Mouse (Mus musculus) megakaryocyte, embryonic 14.5 days (primary cell): ENCODE measurements around the gene Ffar2. TPM values are rescaled to one million over a fixed set of nuclear protein-coding genes. Genes with fewer than 3 reads are reported as not detected.
"Not testable (repeated sequence)": the region's sequence is repeated elsewhere in the genome, so short reads cannot be mapped to it uniquely, and the experiment has no call there.

Experiments
- H3K27me3 ChIP-seq: replicated peaks from 2 replicates; pipeline ENCODE3; 2012; ENCODE audit warnings: inconsistent platforms
- H3K36me3 ChIP-seq: replicated peaks from 2 replicates; pipeline ENCODE3; 2012; ENCODE audit warnings: low read length, inconsistent platforms, mixed read lengths
- H3K4me1 ChIP-seq: 2 replicates; pipeline ENCODE4 v1.6.1; 2012; ENCODE audit warnings: inconsistent platforms
- H3K4me3 ChIP-seq: replicated peaks from 2 replicates; pipeline ENCODE3; 2012; ENCODE audit warnings: moderate library complexity, mild to moderate bottlenecking, inconsistent platforms
- H3K9me3 ChIP-seq: 2 replicates; pipeline ENCODE4 v1.6.1; 2012; ENCODE audit warnings: inconsistent platforms
- FLI1 ChIP-seq: IDR thresholded peaks from 2 replicates; pipeline ENCODE4 v1.6.1; 2012; ENCODE audit warnings: low read length, inconsistent platforms, mixed read lengths
- GATA1 ChIP-seq: IDR thresholded peaks from 3 replicates; pipeline ENCODE4 v1.6.1; 2012; ENCODE audit warnings: mixed read lengths, low read length, inconsistent platforms, borderline replicate concordance
- polyA plus RNA-seq: library from polyadenylated mRNA; stranded (reverse); fragments of >175 nt; gene quantifications from 2 replicates; pipeline ENCODE4 v1.2.3, GENCODE M21; 2012; ENCODE audit warnings: low replicate concordance; ENCODE audit not compliant: insufficient read depth

The Ffar2 gene
- polyA plus RNA-seq, 1 experiment: 8.9 TPM

- TF ChIP-seq FLI1 (no peak), GATA1 (no peak)
- Histone ChIP-seq H3K27me3 (no peaks in the 10 kb centered on the region), H3K9me3 (no peaks in the 10 kb centered on the region), H3K4me3 (no peak overlapping the region), H3K4me1 (peaks cover 48% of the 10 kb centered on the region), H3K36me3 (no peaks in the 10 kb centered on the region)
These were observed 23.8 kb upstream of the Ffar2 start for GRCm38 (mm10) chr7:30847386-30847785.

- no peak overlapping the region for H3K4me3 ChIP-seq
- H3K36me3 ChIP-seq: no peaks in the 10 kb centered on the region
- TF ChIP-seq GATA1 (no peak), FLI1 (no peak)
- no peaks in the 10 kb centered on the region for H3K9me3 ChIP-seq
- peaks cover 50% of the 10 kb centered on the region for H3K4me1 ChIP-seq
- H3K27me3 ChIP-seq: no peaks in the 10 kb centered on the region
These were observed 23.0 kb upstream of the Ffar2 start for GRCm38 (mm10) chr7:30846505-30847053.

- Histone ChIP-seq H3K4me1 (peaks cover 63% of the 10 kb centered on the region), H3K36me3 (no peaks in the 10 kb centered on the region), H3K9me3 (no peaks in the 10 kb centered on the region), H3K4me3 (no peak overlapping the region), H3K27me3 (no peaks in the 10 kb centered on the region)
- no peak for TF ChIP-seq FLI1
- TF ChIP-seq GATA1: no peak
These were observed 21.2 kb upstream of the Ffar2 start for GRCm38 (mm10) chr7:30844676-30845297.

GRCm38 (mm10) chr7:30842092-30842491 is 18.5 kb upstream of the Ffar2 start:
- TF ChIP-seq FLI1 (no peak), GATA1 (no peak)
- H3K4me3 ChIP-seq: no peak overlapping the region
- no peaks in the 10 kb centered on the region for H3K9me3 ChIP-seq
- peaks cover 86% of the 10 kb centered on the region for H3K4me1 ChIP-seq
- H3K36me3 ChIP-seq: no peaks in the 10 kb centered on the region
- H3K27me3 ChIP-seq: no peaks in the 10 kb centered on the region

- H3K27me3 ChIP-seq: no peaks in the 10 kb centered on the region
- TF ChIP-seq FLI1 (no peak), GATA1 (no peak)
- H3K4me3 ChIP-seq: no peak overlapping the region
- H3K4me1 ChIP-seq: peaks cover 88% of the 10 kb centered on the region
- no peaks in the 10 kb centered on the region for H3K9me3 ChIP-seq
- H3K36me3 ChIP-seq: peaks cover 5% of the 10 kb centered on the region
These were observed 17.8 kb upstream of the Ffar2 start for GRCm38 (mm10) chr7:30841379-30841778.

- TF ChIP-seq FLI1 (no peak), GATA1 (no peak)
- H3K4me1 ChIP-seq: peaks cover 97% of the 10 kb centered on the region
- peaks cover 13% of the 10 kb centered on the region for H3K36me3 ChIP-seq
- H3K9me3 ChIP-seq: no peaks in the 10 kb centered on the region
- H3K4me3 ChIP-seq: no peak overlapping the region
- no peaks in the 10 kb centered on the region for H3K27me3 ChIP-seq
These were observed 16.7 kb upstream of the Ffar2 start for GRCm38 (mm10) chr7:30840306-30840705.

GRCm38 (mm10) chr7:30837277-30837676 is 13.7 kb upstream of the Ffar2 start:
- TF ChIP-seq FLI1 (no peak), GATA1 (no peak)
- no peaks in the 10 kb centered on the region for H3K9me3 ChIP-seq
- H3K27me3 ChIP-seq: no peaks in the 10 kb centered on the region
- H3K4me3 ChIP-seq: no peak overlapping the region
- peaks cover 80% of the 10 kb centered on the region for H3K4me1 ChIP-seq
- H3K36me3 ChIP-seq: peaks cover 13% of the 10 kb centered on the region

- H3K27me3 ChIP-seq, H3K4me3 ChIP-seq, H3K9me3 ChIP-seq: not testable (repeated sequence)
- H3K4me1 ChIP-seq: peaks cover 63% of the 10 kb centered on the region
- peaks cover 18% of the 10 kb centered on the region for H3K36me3 ChIP-seq
These were observed 9.1 kb upstream of the Ffar2 start for GRCm38 (mm10) chr7:30832684-30833083.

- peaks cover 22% of the 10 kb centered on the region for H3K36me3 ChIP-seq
- peaks cover 63% of the 10 kb centered on the region for H3K4me1 ChIP-seq
- H3K9me3 ChIP-seq: peaks cover 6% of the 10 kb centered on the region
- no peaks in the 10 kb centered on the region for H3K27me3 ChIP-seq
- TF ChIP-seq FLI1 (no peak), GATA1 (no peak)
- peak overlapping the region; percentile 28 for H3K4me3 ChIP-seq
These were observed 8.7 kb upstream of the Ffar2 start for GRCm38 (mm10) chr7:30832261-30832660.

- peaks cover 8% of the 10 kb centered on the region for H3K9me3 ChIP-seq
- TF ChIP-seq FLI1: no peak
- TF ChIP-seq GATA1: no peak
- no peak overlapping the region for H3K4me3 ChIP-seq
- peaks cover 62% of the 10 kb centered on the region for H3K4me1 ChIP-seq
- H3K36me3 ChIP-seq: peaks cover 10% of the 10 kb centered on the region
- H3K27me3 ChIP-seq: no peaks in the 10 kb centered on the region
These were observed 5.9 kb upstream of the Ffar2 start for GRCm38 (mm10) chr7:30829428-30829827.

- not testable (repeated sequence) for H3K36me3 ChIP-seq, H3K9me3 ChIP-seq, H3K27me3 ChIP-seq, H3K4me3 ChIP-seq
- peaks cover 68% of the 10 kb centered on the region for H3K4me1 ChIP-seq
These were observed 5.3 kb upstream of the Ffar2 start for GRCm38 (mm10) chr7:30828871-30829270.
